Comparison of ENCODE assay signal across 8 mouse cellular contexts in genomic region chr7:121392740-121392993, GRCm38 (mm10). TPM values are rescaled to one million over a fixed set of nuclear protein-coding genes. Genes with fewer than 3 reads are reported as not detected.
DNase-seq lines count a peak whose midpoint lies in the region; ATAC-seq and TF ChIP-seq lines count a peak whose summit lies in the region.

No protein-coding gene starts in this region.

- H3K27me3 ChIP-seq in liver, embryonic 12.5 days (replicated peaks) = peaks cover 41% of the 10 kb centered on the region
- H3K27me3 ChIP-seq in liver, postnatal 0 days (ENCODE audit: insufficient read depth, low read length) = peaks cover 28% of the 10 kb centered on the region
- peaks cover 55% of the 10 kb centered on the region for H3K27me3 ChIP-seq in embryonic facial prominence, embryonic 12.5 days
- peaks cover 52% of the 10 kb centered on the region for H3K27me3 ChIP-seq in hindbrain, embryonic 14.5 days (ENCODE audit: control insufficient read depth, insufficient read depth, low read length)
- H3K27me3 ChIP-seq in neural tube, embryonic 12.5 days (replicated peaks) = peaks cover 48% of the 10 kb centered on the region

- no peak for DNase-seq in liver, postnatal 0 days
- DNase-seq in hindbrain, embryonic 14.5 days (ENCODE audit: low spot score) = no peak
- DNase-seq in urinary bladder, adult 2 months (ENCODE audit: low spot score) = no peak
- no peak for DNase-seq in ovary, postnatal 36 days (ENCODE audit: low spot score)
- no peak for DNase-seq in layer of hippocampus, adult 11-12 months (ENCODE audit: low spot score)

- TF ChIP-seq CTCF in liver, postnatal 0 days (IDR thresholded peaks at IDR 0.05; ENCODE audit: low read depth) = no peak

- H3K36me3 ChIP-seq in liver, embryonic 12.5 days = no peaks in the 10 kb centered on the region
- no peaks in the 10 kb centered on the region for H3K36me3 ChIP-seq in liver, postnatal 0 days (replicated peaks; ENCODE audit: insufficient read depth, low read length)
- no peaks in the 10 kb centered on the region for H3K36me3 ChIP-seq in embryonic facial prominence, embryonic 12.5 days
- H3K36me3 ChIP-seq in hindbrain, embryonic 14.5 days (replicated peaks; ENCODE audit: control insufficient read depth, insufficient read depth) = no peaks in the 10 kb centered on the region
- no peaks in the 10 kb centered on the region for H3K36me3 ChIP-seq in neural tube, embryonic 12.5 days

- ATAC-seq in liver, embryonic 12.5 days = no peak
- ATAC-seq in liver, postnatal 0 days = no peak
- ATAC-seq in embryonic facial prominence, embryonic 12.5 days (ENCODE audit: insufficient number of reproducible peaks, insufficient read depth, low FRiP score, low TSS enrichment) = no peak
- peak; percentile 52 for ATAC-seq in hindbrain, embryonic 14.5 days (ENCODE audit: low FRiP score)
- ATAC-seq in neural tube, embryonic 12.5 days (ENCODE audit: low FRiP score, low read depth) = peak; percentile 29; the same call in 1 of the 2 replicates

- peak overlapping the region; percentile 9; the same call in 1 of the 2 replicates for H3K4me3 ChIP-seq in liver, embryonic 12.5 days
- H3K4me3 ChIP-seq in liver, postnatal 0 days (ENCODE audit: low read depth, low read length) = no peak overlapping the region
- H3K4me3 ChIP-seq in embryonic facial prominence, embryonic 12.5 days = peak overlapping the region; percentile 30
- peak overlapping the region; percentile 46 for H3K4me3 ChIP-seq in hindbrain, embryonic 14.5 days (replicated peaks; ENCODE audit: low read length)
- peak overlapping the region; percentile 36 for H3K4me3 ChIP-seq in neural tube, embryonic 12.5 days

- no peak overlapping the region for H3K9ac ChIP-seq in liver, embryonic 12.5 days
- H3K9ac ChIP-seq in liver, postnatal 0 days (replicated peaks) = no peak overlapping the region
- H3K9ac ChIP-seq in embryonic facial prominence, embryonic 12.5 days = no peak overlapping the region
- peak overlapping the region; percentile 49 for H3K9ac ChIP-seq in hindbrain, embryonic 14.5 days
- H3K9ac ChIP-seq in neural tube, embryonic 12.5 days = peak overlapping the region; percentile 26; the same call in 1 of the 2 replicates

- 4% methylated on average over 28 of the region's 28 CpGs for WGBS in liver, embryonic 12.5 days (ENCODE audit: insufficient replicate concordance)
- under 1% methylated on average over 23 of the region's 28 CpGs for WGBS in liver, postnatal 0 days (ENCODE audit: insufficient replicate concordance)
- WGBS in embryonic facial prominence, embryonic 12.5 days = under 1% methylated on average over 28 of the region's 28 CpGs
- 2% methylated on average over 24 of the region's 28 CpGs for WGBS in hindbrain, embryonic 14.5 days
- 1% methylated on average over 28 of the region's 28 CpGs for WGBS in neural tube, embryonic 12.5 days

- H3K27ac ChIP-seq in liver, embryonic 12.5 days = no peak overlapping the region
- no peak overlapping the region for H3K27ac ChIP-seq in liver, postnatal 0 days (ENCODE audit: low read depth)
- H3K27ac ChIP-seq in embryonic facial prominence, embryonic 12.5 days = no peak overlapping the region
- no peak overlapping the region for H3K27ac ChIP-seq in hindbrain, embryonic 14.5 days
- no peak overlapping the region for H3K27ac ChIP-seq in neural tube, embryonic 12.5 days

- no peak for TF ChIP-seq EP300 in liver, postnatal 0 days (IDR thresholded peaks at IDR 0.05; ENCODE audit: low read depth)

- H3K9me3 ChIP-seq in liver, embryonic 12.5 days (replicated peaks) = no peaks in the 10 kb centered on the region
- no peaks in the 10 kb centered on the region for H3K9me3 ChIP-seq in liver, postnatal 0 days (ENCODE audit: low read length)
- no peaks in the 10 kb centered on the region for H3K9me3 ChIP-seq in embryonic facial prominence, embryonic 12.5 days
- H3K9me3 ChIP-seq in hindbrain, embryonic 14.5 days (ENCODE audit: control insufficient read depth, low read length) = no peaks in the 10 kb centered on the region
- H3K9me3 ChIP-seq in neural tube, embryonic 12.5 days = no peaks in the 10 kb centered on the region

- peak overlapping the region; percentile 36 for H3K4me2 ChIP-seq in liver, embryonic 12.5 days
- H3K4me2 ChIP-seq in liver, postnatal 0 days (ENCODE audit: low read depth, low read length) = no peak overlapping the region
- peak overlapping the region; percentile 49 for H3K4me2 ChIP-seq in embryonic facial prominence, embryonic 12.5 days (replicated peaks)
- H3K4me2 ChIP-seq in hindbrain, embryonic 14.5 days (replicated peaks) = peak overlapping the region; percentile 76
- peak overlapping the region; percentile 67 for H3K4me2 ChIP-seq in neural tube, embryonic 12.5 days (replicated peaks)

- H3K4me1 ChIP-seq in liver, embryonic 12.5 days = no peaks in the 10 kb centered on the region
- no peaks in the 10 kb centered on the region for H3K4me1 ChIP-seq in liver, postnatal 0 days (ENCODE audit: insufficient read depth)
- H3K4me1 ChIP-seq in embryonic facial prominence, embryonic 12.5 days = peaks cover 8% of the 10 kb centered on the region; the same call in 1 of the 2 replicates
- peaks cover 9% of the 10 kb centered on the region for H3K4me1 ChIP-seq in hindbrain, embryonic 14.5 days (replicated peaks; ENCODE audit: control insufficient read depth, insufficient read depth, low read length)
- peaks cover 17% of the 10 kb centered on the region; the same call in 1 of the 2 replicates for H3K4me1 ChIP-seq in neural tube, embryonic 12.5 days

RNA-seq across cellular contexts. Expression of gene Hs3st2, which starts 1.0 kb away (rescaled TPM):
- 0.13 and 0.32 TPM in 2 replicates for polyA plus RNA-seq in liver, embryonic 12.5 days (2016; fragmentation: Nextera tagmentation; extraction: Ambion mirVana)
- polyA plus RNA-seq in liver, postnatal 0 days (2015; fragmentation: Nextera tagmentation; extraction: Ambion mirVana) = not detected in 2 replicates
- 2.1 and 3.8 TPM in 2 replicates for polyA plus RNA-seq in embryonic facial prominence, embryonic 12.5 days (2016; fragmentation: Nextera tagmentation; extraction: Ambion mirVana)
- polyA plus RNA-seq in hindbrain, embryonic 14.5 days (2014; fragmentation: Nextera tagmentation; extraction: Ambion mirVana) = 17.6 and 20.1 TPM in 2 replicates
- polyA plus RNA-seq in neural tube, embryonic 12.5 days (2016; fragmentation: Nextera tagmentation; extraction: Ambion mirVana) = 6.3 and 6.5 TPM in 2 replicates
- polyA plus RNA-seq in urinary bladder, adult 2 months (2012; rRNA removed) = 0.10 TPM in 1 of 2 replicates, not detected in the other

Comparison
In these comparisons a context has a peak if more than half of its experiments do, and no peak if none do; other contexts are left out.
1. ATAC-seq: peak in hindbrain, embryonic 14.5 days (single experiment) and neural tube, embryonic 12.5 days (single experiment); none in liver, embryonic 12.5 days (single experiment), liver, postnatal 0 days (single experiment) and embryonic facial prominence, embryonic 12.5 days (single experiment).
2. H3K9ac ChIP-seq: peak in hindbrain, embryonic 14.5 days (single experiment) and neural tube, embryonic 12.5 days (single experiment); none in liver, embryonic 12.5 days (single experiment), liver, postnatal 0 days (single experiment) and embryonic facial prominence, embryonic 12.5 days (single experiment).